Mouse (Mus musculus) limb, embryonic 14.5 days (tissue): Measurements from ENCODE around the gene Cox14. TPM values are rescaled to one million over a fixed set of nuclear protein-coding genes. Genes with fewer than 3 reads are reported as not detected.
"Not testable (repeated sequence)": the region's sequence is repeated elsewhere in the genome, so short reads cannot be mapped to it uniquely, and the experiment has no call there.

Experiments
- ATAC-seq: fragments of 200-750 bp; cut with Nextera tagmentation; 2 replicates; pipeline ENCODE4 v1.8.0; 2017; ENCODE audit warnings: low read depth, moderate number of reproducible peaks, moderate TSS enrichment; ENCODE audit not compliant: low FRiP score
- DNase-seq: peaks from one replicate; pipeline ENCODE4 v3.0.0-alpha.2; 2015; ENCODE audit warnings: low spot score
- H3K27ac ChIP-seq: fragments of 300-500 bp; sonication (generic); replicated peaks from 2 replicates; pipeline ENCODE4 v1.5.1; 2014; ENCODE audit warnings: low read depth, mild to moderate bottlenecking, low read length, moderate library complexity, mixed read lengths
- H3K27me3 ChIP-seq: fragments of 300-500 bp; sonication (generic); 2 replicates; pipeline ENCODE4 v1.6.1; 2014; ENCODE audit warnings: low read length, mixed read lengths; ENCODE audit not compliant: control insufficient read depth, insufficient read depth
- H3K36me3 ChIP-seq: fragments of 300-500 bp; sonication (generic); 2 replicates; pipeline ENCODE4 v1.6.1; 2014; ENCODE audit warnings: mild to moderate bottlenecking, low read length, moderate library complexity, mixed read lengths; ENCODE audit not compliant: control insufficient read depth, insufficient read depth
- H3K4me1 ChIP-seq: fragments of 300-500 bp; sonication (generic); 2 replicates; pipeline ENCODE4 v1.6.1; 2014; ENCODE audit warnings: antibody characterized with exemption, low read length, mixed read lengths; ENCODE audit not compliant: control insufficient read depth, insufficient read depth
- H3K4me2 ChIP-seq: fragments of 300-500 bp; sonication (generic); replicated peaks from 2 replicates; pipeline ENCODE4 v1.6.1; 2014; ENCODE audit warnings: low read depth, mild to moderate bottlenecking, low read length, moderate library complexity; ENCODE audit not compliant: severe bottlenecking
- H3K4me3 ChIP-seq: fragments of 300-500 bp; sonication (generic); replicated peaks from 2 replicates; pipeline ENCODE4 v1.5.1; 2014; ENCODE audit warnings: low read length
- H3K9ac ChIP-seq: fragments of 300-500 bp; sonication (generic); 2 replicates; pipeline ENCODE4 v1.6.1; 2014; ENCODE audit warnings: mild to moderate bottlenecking, low read depth, low read length, moderate library complexity; ENCODE audit not compliant: severe bottlenecking
- H3K9me3 ChIP-seq: fragments of 300-500 bp; sonication (generic); 2 replicates; pipeline ENCODE4 v1.6.1; 2016; ENCODE audit warnings: low read length; ENCODE audit not compliant: control insufficient read depth
- POLR2A ChIP-seq: fragments of 200-500 bp; IDR thresholded peaks from 2 replicates; pipeline ENCODE4 v1.8.0; 2012; ENCODE audit warnings: inconsistent platforms, mild to moderate bottlenecking, moderate library complexity, borderline replicate concordance; ENCODE audit not compliant: insufficient read depth, insufficient read length; ENCODE audit errors: extremely low read depth
- WGBS: fragments of 180-500 bp; shearing (Covaris S2); extraction: QIAGEN DNeasy Blood & Tissue Kit; methylation state at CpG from one replicate; pipeline ENCODE4 v1.1.7; 2014; 5-methylcytosine and 5-hydroxymethylcytosine counted together
- polyA plus RNA-seq, 2 experiments: library from polyadenylated mRNA; depleted of rRNA in 1 of 2; stranded (reverse) in 1 of 2; unstranded in 1 of 2; fragments of >200 nt; fragmentation: Nextera tagmentation in 1 of 2; extraction: Ambion mirVana in 1 of 2; gene quantifications; 2 replicates each; pipeline versions ENCODE4 v1.2.1 to v1.2.3; 2012 to 2014

The Cox14 gene
- polyA plus RNA-seq, 2 experiments: 157 to 194 TPM

DNA sequence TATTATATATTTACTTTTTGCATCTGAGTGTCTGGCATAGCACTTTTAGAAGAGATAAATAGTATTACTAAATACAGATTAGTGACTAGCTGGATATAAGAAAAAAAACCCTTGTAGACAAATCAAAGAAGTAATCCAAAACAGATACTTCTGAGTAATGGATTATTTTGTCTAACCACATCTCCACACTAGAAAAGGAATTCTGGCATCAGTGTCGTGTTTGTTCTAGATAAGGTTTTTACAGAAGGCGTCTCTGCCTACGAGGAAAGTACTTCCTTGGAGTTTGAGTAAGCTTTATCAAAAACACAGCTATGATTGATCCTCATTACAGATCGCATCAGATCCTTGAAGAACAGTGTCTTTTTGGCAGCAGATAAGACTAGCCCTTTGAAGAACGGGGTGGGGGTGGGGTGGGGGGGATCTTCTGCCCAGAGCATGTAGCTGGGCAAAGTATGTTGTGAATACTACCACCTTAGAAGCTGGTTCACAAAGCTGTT, 45.6 kb downstream of the Cox14 start:
- Histone ChIP-seq H3K4me1 (peaks cover 5% of the 10 kb centered on the region; the same call in 1 of the 2 replicates), H3K27ac (peak overlapping the region; percentile 93), H3K9me3 (no peaks in the 10 kb centered on the region), H3K9ac (peak overlapping the region; percentile 95), H3K27me3 (no peaks in the 10 kb centered on the region), H3K36me3 (no peaks in the 10 kb centered on the region; the same call in 1 of the 2 replicates), H3K4me3 (peak overlapping the region; percentile 85), H3K4me2 (peak overlapping the region; percentile 77)
- WGBS: 23% methylated on average over 5 of the region's 5 CpGs
- no peak for TF ChIP-seq POLR2A
- no peak for ATAC-seq
- no peak for DNase-seq

DNA sequence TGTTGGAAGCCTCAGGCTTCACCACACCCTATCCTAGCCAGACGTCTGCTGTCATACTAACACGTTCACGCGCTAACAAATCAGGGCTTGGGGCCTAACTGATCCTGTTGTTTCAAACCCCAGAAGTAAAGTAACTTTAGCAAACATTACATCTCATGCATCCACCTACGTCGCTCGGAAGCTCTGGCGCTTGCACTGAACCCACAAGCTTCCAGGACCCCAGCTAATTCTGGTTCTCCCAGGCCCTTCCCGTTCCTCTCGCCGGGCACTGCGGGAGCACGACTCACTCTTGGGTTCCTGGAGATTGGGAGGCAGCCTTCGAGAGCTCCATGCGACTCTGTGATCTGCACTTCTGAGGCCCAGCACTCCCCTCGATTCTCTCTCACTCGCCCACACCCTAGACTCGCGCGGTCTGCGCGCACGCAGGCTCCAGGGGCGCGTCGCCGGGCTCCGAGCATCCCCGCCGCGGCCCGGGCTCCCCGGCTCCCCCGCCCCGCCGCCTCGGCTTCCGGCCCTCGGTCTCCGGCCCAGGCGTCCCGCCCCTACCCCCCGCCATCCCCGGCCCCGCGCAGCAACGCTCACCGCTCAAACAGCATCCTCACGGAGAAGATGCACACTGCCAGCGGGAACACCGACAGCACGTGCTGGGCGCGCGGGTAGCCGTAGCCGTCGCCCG, 46.3 kb downstream of the Cox14 start:
- H3K36me3 ChIP-seq: no peaks in the 10 kb centered on the region; the same call in 1 of the 2 replicates
- under 1% methylated on average over 38 of the region's 59 CpGs for WGBS
- peak overlapping the region; percentile 77 for H3K4me2 ChIP-seq
- peak overlapping the region; percentile 95 for H3K9ac ChIP-seq
- TF ChIP-seq POLR2A: no peak
- ATAC-seq (peak; percentile 45), DNase-seq (peak; percentile 21)
- no peaks in the 10 kb centered on the region for H3K9me3 ChIP-seq
- H3K27me3 ChIP-seq: no peaks in the 10 kb centered on the region
- H3K4me1 ChIP-seq: peaks cover 5% of the 10 kb centered on the region; the same call in 1 of the 2 replicates
- H3K27ac ChIP-seq: peak overlapping the region; percentile 93
- peak overlapping the region; percentile 85 for H3K4me3 ChIP-seq

DNA sequence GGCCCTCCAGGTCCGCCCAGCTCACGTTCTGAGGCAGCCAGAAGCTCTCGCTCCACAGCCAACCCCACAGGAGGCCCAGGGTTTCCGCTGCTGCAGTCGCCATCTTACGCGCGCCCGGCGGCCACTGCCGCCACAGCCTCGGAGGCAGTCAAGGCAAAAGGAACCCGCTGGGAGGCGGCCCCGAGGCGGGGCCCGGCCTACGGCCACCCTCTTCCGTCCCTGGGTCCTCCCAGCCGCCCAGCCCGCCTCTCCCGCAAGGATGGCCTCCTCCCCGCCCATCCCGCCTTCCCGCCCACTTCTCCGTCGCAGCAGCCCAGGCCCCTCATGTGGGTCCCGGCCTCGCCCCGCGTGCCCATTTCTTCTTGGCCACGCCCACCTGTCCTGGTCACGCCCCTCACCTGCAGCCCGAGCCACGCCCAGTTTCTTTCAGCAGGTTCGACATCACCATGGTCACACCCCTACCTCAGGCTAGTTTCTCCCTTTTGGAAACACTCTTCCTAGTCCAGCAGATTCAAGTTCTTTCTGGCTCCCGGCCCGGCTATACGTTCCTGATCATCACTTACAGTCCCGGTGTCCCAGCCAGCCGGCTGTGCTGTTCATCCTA, 47.0 kb downstream of the Cox14 start:
- Histone ChIP-seq H3K9me3 (no peaks in the 10 kb centered on the region), H3K4me2 (peak overlapping the region; percentile 77), H3K36me3 (no peaks in the 10 kb centered on the region; the same call in 1 of the 2 replicates), H3K4me1 (peaks cover 5% of the 10 kb centered on the region; the same call in 1 of the 2 replicates), H3K27ac (peak overlapping the region; percentile 93), H3K4me3 (peak overlapping the region; percentile 85), H3K27me3 (no peaks in the 10 kb centered on the region), H3K9ac (peak overlapping the region; percentile 95)
- TF ChIP-seq POLR2A: peak; percentile 98
- ATAC-seq (peak; percentile 92), DNase-seq (peak; percentile 88)
- under 1% methylated on average over 29 of the region's 41 CpGs for WGBS

DNA sequence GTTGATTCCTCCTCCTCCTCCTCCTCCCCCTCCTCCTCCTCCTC, 47.3 kb downstream of the Cox14 start, which contains the start of gene Cers5:
Gene Cers5 (minus strand): TSS at position 5 of the 44 bp plus-strand sequence.
- peak within 1 kb of the TSS; percentile 93 for H3K27ac ChIP-seq
- ATAC-seq, DNase-seq, H3K27me3 ChIP-seq, H3K4me1 ChIP-seq, H3K36me3 ChIP-seq, H3K9me3 ChIP-seq: not testable (repeated sequence)
- peak within 1 kb of the TSS; percentile 95 for H3K9ac ChIP-seq
- peak within 1 kb of the TSS; percentile 77 for H3K4me2 ChIP-seq
- peak within 1 kb of the TSS; percentile 85 for H3K4me3 ChIP-seq

DNA sequence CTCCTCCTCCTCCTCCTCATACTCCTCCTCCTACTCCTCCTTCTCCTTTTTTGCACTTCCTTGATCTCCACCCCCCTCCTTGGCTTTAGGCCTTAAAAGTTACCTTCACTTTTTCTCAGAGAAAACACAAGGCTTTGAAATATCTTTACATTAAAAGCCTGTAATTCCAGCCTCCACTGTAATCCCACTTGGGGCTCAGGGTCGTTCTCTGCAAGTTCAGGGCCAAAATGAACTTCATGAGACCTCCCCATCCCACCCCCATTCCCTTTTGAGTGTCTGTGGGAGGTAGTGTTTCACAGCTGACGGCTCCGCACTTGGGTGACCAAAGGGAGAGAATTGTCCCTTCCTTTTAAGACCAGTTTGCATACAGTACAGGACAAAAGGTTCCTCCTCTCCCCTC, 47.5 kb downstream of the Cox14 start:
- DNase-seq (no peak), ATAC-seq (no peak)
- H3K4me2 ChIP-seq: peak overlapping the region; percentile 77
- no peak for TF ChIP-seq POLR2A
- peak overlapping the region; percentile 85; the same call in 1 of the 2 replicates for H3K4me3 ChIP-seq
- no peak overlapping the region for H3K9ac ChIP-seq
- H3K9me3 ChIP-seq: no peaks in the 10 kb centered on the region
- peak overlapping the region; percentile 63; the same call in 1 of the 2 replicates for H3K27ac ChIP-seq
- WGBS: 19% methylated on average over 3 of the region's 3 CpGs
- peaks cover 5% of the 10 kb centered on the region; the same call in 1 of the 2 replicates for H3K4me1 ChIP-seq
- H3K36me3 ChIP-seq: peaks cover 5% of the 10 kb centered on the region
- H3K27me3 ChIP-seq: no peaks in the 10 kb centered on the region

Other genes with a start within 250 kb of the Cox14 start
- gene Faim2, start 197.5 kb upstream of the Cox14 start, polyA plus RNA-seq (2012; rRNA removed): 0.21 and 0.27 TPM in 2 replicates
- 0.10 and 0.21 TPM in 2 replicates for gene Faim2, start 197.5 kb upstream of the Cox14 start, polyA plus RNA-seq (2014; fragmentation: Nextera tagmentation; extraction: Ambion mirVana)
- gene Aqp2, start 146.6 kb upstream of the Cox14 start, polyA plus RNA-seq (2012; rRNA removed): not detected in 2 replicates
- gene Aqp2, start 146.6 kb upstream of the Cox14 start, polyA plus RNA-seq (2014; fragmentation: Nextera tagmentation; extraction: Ambion mirVana): not detected in 2 replicates
- 0.26 TPM in 2 replicates for gene Aqp5, start 134.8 kb upstream of the Cox14 start, polyA plus RNA-seq (2012; rRNA removed)
- gene Aqp5, start 134.8 kb upstream of the Cox14 start, polyA plus RNA-seq (2014; fragmentation: Nextera tagmentation; extraction: Ambion mirVana): 0.28 and 0.47 TPM in 2 replicates
- 0.03 TPM in 1 of 2 replicates, not detected in the other for gene Aqp6, start 124.2 kb upstream of the Cox14 start, polyA plus RNA-seq (2012; rRNA removed)
- not detected in 2 replicates for gene Aqp6, start 124.2 kb upstream of the Cox14 start, polyA plus RNA-seq (2014; fragmentation: Nextera tagmentation; extraction: Ambion mirVana)
- 102 and 107 TPM in 2 replicates for gene Racgap1, start 74.0 kb upstream of the Cox14 start, polyA plus RNA-seq (2012; rRNA removed)
- gene Racgap1, start 74.0 kb upstream of the Cox14 start, polyA plus RNA-seq (2014; fragmentation: Nextera tagmentation; extraction: Ambion mirVana): 82.1 and 92.4 TPM in 2 replicates
- 3.4 TPM in 2 replicates for gene Asic1, start 55.2 kb upstream of the Cox14 start, polyA plus RNA-seq (2012; rRNA removed)
- 1.4 and 1.9 TPM in 2 replicates for gene Asic1, start 55.2 kb upstream of the Cox14 start, polyA plus RNA-seq (2014; fragmentation: Nextera tagmentation; extraction: Ambion mirVana)
- gene Smarcd1, start 23.5 kb upstream of the Cox14 start, polyA plus RNA-seq (2012; rRNA removed): 77.1 and 93.5 TPM in 2 replicates
- gene Smarcd1, start 23.5 kb upstream of the Cox14 start, polyA plus RNA-seq (2014; fragmentation: Nextera tagmentation; extraction: Ambion mirVana): 41.9 and 49.2 TPM in 2 replicates
- 0.63 TPM in 1 of 2 replicates, not detected in the other for gene Gm17349, start 20.1 kb upstream of the Cox14 start, polyA plus RNA-seq (2012; rRNA removed)
- not detected in 2 replicates for gene Gm17349, start 20.1 kb upstream of the Cox14 start, polyA plus RNA-seq (2014; fragmentation: Nextera tagmentation; extraction: Ambion mirVana)
- 1.4 TPM in 2 replicates for gene Gpd1, start 8.1 kb upstream of the Cox14 start, polyA plus RNA-seq (2012; rRNA removed)
- 0.15 and 0.22 TPM in 2 replicates for gene Gpd1, start 8.1 kb upstream of the Cox14 start, polyA plus RNA-seq (2014; fragmentation: Nextera tagmentation; extraction: Ambion mirVana)
- gene Cers5, start 47.3 kb downstream of the Cox14 start, polyA plus RNA-seq (2012; rRNA removed): 75.1 and 89.2 TPM in 2 replicates
- 84.9 and 85.8 TPM in 2 replicates for gene Cers5, start 47.3 kb downstream of the Cox14 start, polyA plus RNA-seq (2014; fragmentation: Nextera tagmentation; extraction: Ambion mirVana)
- 65.9 and 81.2 TPM in 2 replicates for gene Lima1, start 149.8 kb downstream of the Cox14 start, polyA plus RNA-seq (2012; rRNA removed)
- 76.0 and 87.3 TPM in 2 replicates for gene Lima1, start 149.8 kb downstream of the Cox14 start, polyA plus RNA-seq (2014; fragmentation: Nextera tagmentation; extraction: Ambion mirVana)
- gene Fam186a, start 241.4 kb downstream of the Cox14 start, polyA plus RNA-seq (2012; rRNA removed): 0.05 and 0.06 TPM in 2 replicates
- gene Fam186a, start 241.4 kb downstream of the Cox14 start, polyA plus RNA-seq (2014; fragmentation: Nextera tagmentation; extraction: Ambion mirVana): 0.11 TPM in 1 of 2 replicates, not detected in the other
- 25.4 and 29.3 TPM in 2 replicates for gene Larp4, start 244.4 kb downstream of the Cox14 start, polyA plus RNA-seq (2012; rRNA removed)
- gene Larp4, start 244.4 kb downstream of the Cox14 start, polyA plus RNA-seq (2014; fragmentation: Nextera tagmentation; extraction: Ambion mirVana): 32.6 and 33.4 TPM in 2 replicates